Mouse (Mus musculus) MEL (cell line): Measurements from ENCODE around the gene Tmem184c.

Experiments
- TBP ChIP-seq: IDR thresholded peaks from 2 replicates; pipeline ENCODE4 v1.8.0; 2011; ENCODE audit warnings: low read depth, low read length, improper control_type of control experiment
- ZC3H11A ChIP-seq: IDR thresholded peaks from 2 replicates; pipeline ENCODE4 v1.6.1; 2012; ENCODE audit warnings: low read depth, mild to moderate bottlenecking, inconsistent platforms, low read length, improper control_type of control experiment

DNA sequence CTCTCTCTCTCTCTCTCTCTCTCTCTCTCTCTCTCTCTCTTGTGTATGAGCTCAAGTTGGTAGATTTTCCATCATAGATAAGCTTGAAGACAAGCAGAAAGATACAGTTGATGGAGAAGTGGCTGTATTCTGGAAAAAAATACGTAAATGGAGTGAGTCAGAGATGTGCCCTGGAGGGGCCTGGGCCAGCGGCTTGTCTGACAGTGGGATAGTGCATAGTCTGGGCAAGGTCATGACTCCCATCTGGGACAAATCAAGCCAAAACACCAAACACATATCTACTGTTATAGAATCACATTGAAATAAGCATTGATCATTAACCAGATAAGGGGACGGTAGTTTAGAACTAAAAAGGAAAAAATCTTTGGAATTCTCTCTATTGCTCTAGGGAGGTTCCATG, 47.9 kb upstream of the Tmem184c start:
- TF ChIP-seq ZC3H11A (no peak), TBP (no peak)
